Mouse (Mus musculus): ENCODE data around the gene Zfp689. TPM values are rescaled to one million over a fixed set of nuclear protein-coding genes. Genes with fewer than 3 reads are reported as not detected.
A peak's percentile ranks its signal among the peaks of the same experiment; 100 is the strongest.
"Not testable (repeated sequence)": the region's sequence is repeated elsewhere in the genome, so short reads cannot be mapped to it uniquely, and the experiment has no call there.

The Zfp689 gene
- polyA plus RNA-seq, 1 experiment from 2014 or later = 5.9 TPM

GRCm38 (mm10) chr7:127425291-127425690 is 23.7 kb downstream of the Zfp689 start:
- Histone ChIP-seq H3K36me3 (ENCODE audit: control insufficient read depth, insufficient read depth, low read length) (no peaks in the 10 kb centered on the region), H3K4me2 (ENCODE audit: low read depth, low read length) (no peak overlapping the region), H3K27ac (ENCODE audit: low read length) (no peak overlapping the region), H3K4me3 (ENCODE audit: low read length) (no peak overlapping the region), H3K27me3 (replicated peaks; ENCODE audit: control insufficient read depth, insufficient read depth, low read length) (peaks cover 8% of the 10 kb centered on the region; the same call in 1 of the 2 replicates), H3K4me1 (ENCODE audit: control insufficient read depth, insufficient read depth, low read length) (peaks cover 11% of the 10 kb centered on the region; the same call in 1 of the 2 replicates), H3K9me3 (ENCODE audit: control insufficient read depth, low read length) (no peaks in the 10 kb centered on the region), H3K9ac (ENCODE audit: low read depth, low read length) (no peak overlapping the region)
- WGBS = 91% methylated on average over 3 of the region's 3 CpGs
- no peak for ATAC-seq

- Histone ChIP-seq H3K27ac (ENCODE audit: low read length) (no peak overlapping the region), H3K4me3 (ENCODE audit: low read length) (peak overlapping the region; percentile 81), H3K9me3 (ENCODE audit: control insufficient read depth, low read length) (no peaks in the 10 kb centered on the region), H3K4me1 (ENCODE audit: control insufficient read depth, insufficient read depth, low read length) (peaks cover 11% of the 10 kb centered on the region; the same call in 1 of the 2 replicates), H3K27me3 (replicated peaks; ENCODE audit: control insufficient read depth, insufficient read depth, low read length) (peaks cover 8% of the 10 kb centered on the region; the same call in 1 of the 2 replicates), H3K4me2 (ENCODE audit: low read depth, low read length) (peak overlapping the region; percentile 97), H3K36me3 (ENCODE audit: control insufficient read depth, insufficient read depth, low read length) (no peaks in the 10 kb centered on the region), H3K9ac (ENCODE audit: low read depth, low read length) (peak overlapping the region; percentile 91; the same call in 1 of the 2 replicates)
- ATAC-seq = peak; percentile 25; the same call in 1 of the 2 replicates
- 3% methylated on average over 15 of the region's 15 CpGs for WGBS
Observed at GRCm38 (mm10) chr7:127422247-127422646, 26.7 kb downstream of the Zfp689 start.

GRCm38 (mm10) chr7:127421388-127422191 is 27.4 kb downstream of the Zfp689 start, which contains the start of gene Zfp688:
Zfp688 (minus strand) TSS chr7:127422068.
- Histone ChIP-seq H3K9me3 (ENCODE audit: control insufficient read depth, low read length) (no peaks in the 10 kb centered on the region), H3K36me3 (ENCODE audit: control insufficient read depth, insufficient read depth, low read length) (no peaks in the 10 kb centered on the region), H3K4me1 (ENCODE audit: control insufficient read depth, insufficient read depth, low read length) (peaks cover 11% of the 10 kb centered on the region; the same call in 1 of the 2 replicates), H3K27ac (ENCODE audit: low read length) (peak within 1 kb of the TSS; percentile 50), H3K4me3 (ENCODE audit: low read length) (peak within 1 kb of the TSS; percentile 81), H3K27me3 (replicated peaks; ENCODE audit: control insufficient read depth, insufficient read depth, low read length) (peaks cover 8% of the 10 kb centered on the region; the same call in 1 of the 2 replicates), H3K9ac (ENCODE audit: low read depth, low read length) (peak within 1 kb of the TSS; percentile 91), H3K4me2 (ENCODE audit: low read depth, low read length) (peak within 1 kb of the TSS; percentile 97)
- WGBS = under 1% methylated on average over 48 of the region's 48 CpGs
- ATAC-seq = peak; percentile 98

GRCm38 (mm10) chr7:127411418-127411817 is 37.5 kb downstream of the Zfp689 start:
- Histone ChIP-seq H3K36me3 (ENCODE audit: control insufficient read depth, insufficient read depth, low read length) (no peaks in the 10 kb centered on the region), H3K9ac (ENCODE audit: low read depth, low read length) (no peak overlapping the region), H3K4me2 (ENCODE audit: low read depth, low read length) (no peak overlapping the region), H3K9me3 (ENCODE audit: control insufficient read depth, low read length) (no peaks in the 10 kb centered on the region), H3K4me1 (ENCODE audit: control insufficient read depth, insufficient read depth, low read length) (no peaks in the 10 kb centered on the region), H3K27ac (ENCODE audit: low read length) (no peak overlapping the region), H3K27me3 (replicated peaks; ENCODE audit: control insufficient read depth, insufficient read depth, low read length) (no peaks in the 10 kb centered on the region), H3K4me3 (ENCODE audit: low read length) (no peak overlapping the region)
- 75% methylated on average over 2 of the region's 2 CpGs for WGBS
- ATAC-seq = no peak

- H3K27ac ChIP-seq (ENCODE audit: low read length) = peak within 1 kb of the TSS; percentile 81
- ATAC-seq = peak; percentile 89
- H3K4me1 ChIP-seq (ENCODE audit: control insufficient read depth, insufficient read depth, low read length); H3K9me3 ChIP-seq (ENCODE audit: control insufficient read depth, low read length); H3K36me3 ChIP-seq (ENCODE audit: control insufficient read depth, insufficient read depth, low read length); H3K27me3 ChIP-seq (replicated peaks; ENCODE audit: control insufficient read depth, insufficient read depth, low read length): not testable (repeated sequence)
- peak within 1 kb of the TSS; percentile 65 for H3K4me3 ChIP-seq (ENCODE audit: low read length)
- 4% methylated on average over 39 of the region's 40 CpGs for WGBS
- peak within 1 kb of the TSS; percentile 87 for H3K9ac ChIP-seq (ENCODE audit: low read depth, low read length)
- H3K4me2 ChIP-seq (ENCODE audit: low read depth, low read length) = peak within 1 kb of the TSS; percentile 93
Observed at GRCm38 (mm10) chr7:127406002-127406987, 42.7 kb downstream of the Zfp689 start, which contains the start of gene Zfp764. Zfp764 (minus strand) TSS chr7:127406822.

GRCm38 (mm10) chr7:127404101-127404500 is 44.9 kb downstream of the Zfp689 start:
- not testable (repeated sequence) for H3K4me2 ChIP-seq (ENCODE audit: low read depth, low read length); H3K27me3 ChIP-seq (replicated peaks; ENCODE audit: control insufficient read depth, insufficient read depth, low read length); H3K27ac ChIP-seq (ENCODE audit: low read length); ATAC-seq; H3K4me3 ChIP-seq (ENCODE audit: low read length); H3K4me1 ChIP-seq (ENCODE audit: control insufficient read depth, insufficient read depth, low read length); H3K9me3 ChIP-seq (ENCODE audit: control insufficient read depth, low read length); H3K9ac ChIP-seq (ENCODE audit: low read depth, low read length); H3K36me3 ChIP-seq (ENCODE audit: control insufficient read depth, insufficient read depth, low read length)
- WGBS = 95% methylated on average over 6 of the region's 6 CpGs

GRCm38 (mm10) chr7:127402980-127403379 is 46.0 kb downstream of the Zfp689 start:
- no peak overlapping the region for H3K9ac ChIP-seq (ENCODE audit: low read depth, low read length)
- no peaks in the 10 kb centered on the region for H3K4me1 ChIP-seq (ENCODE audit: control insufficient read depth, insufficient read depth, low read length)
- H3K27ac ChIP-seq (ENCODE audit: low read length) = no peak overlapping the region
- H3K27me3 ChIP-seq (replicated peaks; ENCODE audit: control insufficient read depth, insufficient read depth, low read length) = no peaks in the 10 kb centered on the region
- no peak overlapping the region for H3K4me2 ChIP-seq (ENCODE audit: low read depth, low read length)
- no peak for ATAC-seq
- no peaks in the 10 kb centered on the region for H3K9me3 ChIP-seq (ENCODE audit: control insufficient read depth, low read length)
- H3K36me3 ChIP-seq (ENCODE audit: control insufficient read depth, insufficient read depth, low read length) = 0 out of 2 replicates have a peak, but pooled peaks cover 7% of the 10 kb centered on the region
- H3K4me3 ChIP-seq (ENCODE audit: low read length) = no peak overlapping the region
- 47% methylated on average over 2 of the region's 2 CpGs for WGBS

- Histone ChIP-seq H3K4me3 (ENCODE audit: low read length) (no peak overlapping the region), H3K27me3 (replicated peaks; ENCODE audit: control insufficient read depth, insufficient read depth, low read length) (no peaks in the 10 kb centered on the region), H3K9me3 (ENCODE audit: control insufficient read depth, low read length) (no peaks in the 10 kb centered on the region), H3K4me1 (ENCODE audit: control insufficient read depth, insufficient read depth, low read length) (no peaks in the 10 kb centered on the region), H3K36me3 (ENCODE audit: control insufficient read depth, insufficient read depth, low read length) (0 out of 2 replicates have a peak, but pooled peaks cover 7% of the 10 kb centered on the region), H3K27ac (ENCODE audit: low read length) (no peak overlapping the region), H3K4me2 (ENCODE audit: low read depth, low read length) (no peak overlapping the region), H3K9ac (ENCODE audit: low read depth, low read length) (no peak overlapping the region)
- ATAC-seq = peak; percentile 63; the same call in 1 of the 2 replicates
- 55% methylated on average over 3 of the region's 3 CpGs for WGBS
Observed at GRCm38 (mm10) chr7:127400355-127400754, 48.6 kb downstream of the Zfp689 start.

GRCm38 (mm10) chr7:127393944-127394333 is 55.0 kb downstream of the Zfp689 start:
- H3K9me3 ChIP-seq (ENCODE audit: control insufficient read depth, low read length) = no peaks in the 10 kb centered on the region
- H3K27ac ChIP-seq (ENCODE audit: low read length) = peak overlapping the region; percentile 46
- peak; percentile 2; the same call in 1 of the 2 replicates for ATAC-seq
- 12% methylated on average over 7 of the region's 7 CpGs for WGBS
- H3K4me1 ChIP-seq (ENCODE audit: control insufficient read depth, insufficient read depth, low read length) = peaks cover 7% of the 10 kb centered on the region
- peak overlapping the region; percentile 75 for H3K4me3 ChIP-seq (ENCODE audit: low read length)
- H3K36me3 ChIP-seq (ENCODE audit: control insufficient read depth, insufficient read depth, low read length) = peaks cover 11% of the 10 kb centered on the region
- peak overlapping the region; percentile 79 for H3K4me2 ChIP-seq (ENCODE audit: low read depth, low read length)
- H3K27me3 ChIP-seq (replicated peaks; ENCODE audit: control insufficient read depth, insufficient read depth, low read length) = no peaks in the 10 kb centered on the region
- peak overlapping the region; percentile 62 for H3K9ac ChIP-seq (ENCODE audit: low read depth, low read length)
